Mouse (Mus musculus): ENCODE data around the gene Tpm4. TPM values are rescaled to one million over a fixed set of nuclear protein-coding genes. Genes with fewer than 3 reads are reported as not detected.

Tpm4 gene
- polyA plus RNA-seq, 1 experiment from 2014 or later: 330 TPM

GRCm38 (mm10) chr8:72160707-72161697 is 26.2 kb downstream of the Tpm4 start, which contains the start of gene Rab8a:
TSS of gene Rab8a (plus strand) at chr8:72161200.
- ATAC-seq (replicated peaks; ENCODE audit: insufficient number of reproducible peaks, insufficient read depth, low FRiP score, low read depth): peak; percentile 98
- Histone ChIP-seq H3K4me3 (peak within 1 kb of the TSS; percentile 73), H3K4me2 (peak within 1 kb of the TSS; percentile 85), H3K27ac (peak within 1 kb of the TSS; percentile 81), H3K9ac (peak within 1 kb of the TSS; percentile 81), H3K27me3 (no peaks in the 10 kb centered on the region), H3K36me3 (peaks cover 9% of the 10 kb centered on the region; the same call in 1 of the 2 replicates), H3K4me1 (replicated peaks) (peaks cover 24% of the 10 kb centered on the region), H3K9me3 (replicated peaks) (no peaks in the 10 kb centered on the region)
- under 1% methylated on average over 82 of the region's 82 CpGs for WGBS

GRCm38 (mm10) chr8:72162821-72163220 is 28.0 kb downstream of the Tpm4 start:
- no peak for ATAC-seq (replicated peaks; ENCODE audit: insufficient number of reproducible peaks, insufficient read depth, low FRiP score, low read depth)
- H3K4me3 ChIP-seq: no peak overlapping the region
- no peaks in the 10 kb centered on the region for H3K9me3 ChIP-seq (replicated peaks)
- H3K4me1 ChIP-seq (replicated peaks): peaks cover 29% of the 10 kb centered on the region
- H3K27ac ChIP-seq: no peak overlapping the region
- H3K4me2 ChIP-seq: peak overlapping the region; percentile 85
- no peaks in the 10 kb centered on the region for H3K27me3 ChIP-seq
- H3K36me3 ChIP-seq: peaks cover 9% of the 10 kb centered on the region; the same call in 1 of the 2 replicates
- H3K9ac ChIP-seq: no peak overlapping the region

DNA sequence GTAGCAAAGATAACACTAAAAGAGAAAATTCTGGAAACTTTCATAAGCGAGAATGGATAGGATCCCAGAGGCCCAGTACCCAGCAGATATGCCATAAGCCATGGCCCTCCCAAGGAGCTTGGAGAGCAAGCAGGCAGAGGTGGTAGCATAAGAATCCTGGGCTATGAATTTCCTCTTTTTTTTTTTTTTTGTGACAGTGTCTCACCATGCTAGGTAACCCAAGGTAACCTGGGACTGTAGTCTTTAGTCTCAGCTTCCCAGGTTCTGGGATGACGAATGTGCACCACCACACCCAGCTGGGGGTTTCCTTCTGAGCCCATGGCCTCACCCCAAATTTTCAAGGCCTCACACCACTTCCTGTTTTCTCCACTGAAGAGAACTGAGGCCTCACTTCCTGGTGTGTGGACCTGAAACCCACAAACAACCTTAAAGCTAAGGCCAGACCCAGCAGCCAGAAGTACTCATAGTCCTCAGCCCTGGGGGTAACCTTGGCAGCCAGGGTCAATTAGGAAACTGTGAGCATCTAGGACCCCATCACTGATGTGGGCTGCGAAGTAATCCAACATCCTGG is 34.4 kb downstream of the Tpm4 start:
- H3K4me1 ChIP-seq (replicated peaks): peaks cover 5% of the 10 kb centered on the region; the same call in 1 of the 2 replicates
- no peaks in the 10 kb centered on the region for H3K27me3 ChIP-seq
- no peak overlapping the region for H3K9ac ChIP-seq
- WGBS: 85% methylated on average over 3 of the region's 3 CpGs
- H3K9me3 ChIP-seq (replicated peaks): no peaks in the 10 kb centered on the region
- ATAC-seq (replicated peaks; ENCODE audit: insufficient number of reproducible peaks, insufficient read depth, low FRiP score, low read depth): no peak
- no peak overlapping the region for H3K27ac ChIP-seq
- H3K36me3 ChIP-seq: peaks cover 65% of the 10 kb centered on the region
- H3K4me2 ChIP-seq: no peak overlapping the region
- H3K4me3 ChIP-seq: no peak overlapping the region

DNA sequence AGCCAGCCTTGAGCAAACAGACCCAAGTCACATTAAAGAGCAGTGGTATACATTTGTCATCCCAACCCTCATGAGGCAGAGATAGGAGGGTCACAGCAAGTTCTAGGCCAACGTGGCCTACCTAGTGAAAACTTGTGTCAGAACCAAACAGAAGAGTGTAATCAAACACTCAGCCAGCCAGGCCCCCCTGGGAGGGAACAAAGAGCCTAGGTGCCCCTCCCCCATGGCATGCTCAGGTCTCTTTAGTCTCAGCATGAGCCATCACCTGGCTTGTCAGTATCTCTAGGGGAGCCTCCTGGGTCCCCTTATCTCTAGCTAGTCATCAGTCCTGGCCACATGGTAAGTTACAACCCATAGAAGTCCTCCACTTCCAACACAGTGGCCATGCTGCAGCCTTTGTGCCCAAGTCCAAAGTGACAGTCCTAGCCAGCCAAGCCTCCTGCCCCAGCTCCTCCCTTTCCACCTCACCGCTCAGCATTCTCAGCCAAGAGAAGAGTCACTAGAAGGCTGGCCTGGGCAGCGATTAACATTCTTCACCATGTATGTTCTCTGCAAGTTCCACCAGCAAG is 35.0 kb downstream of the Tpm4 start:
- Histone ChIP-seq H3K27ac (no peak overlapping the region), H3K9ac (no peak overlapping the region), H3K36me3 (peaks cover 64% of the 10 kb centered on the region), H3K4me2 (no peak overlapping the region), H3K27me3 (no peaks in the 10 kb centered on the region), H3K4me1 (replicated peaks) (peaks cover 5% of the 10 kb centered on the region; the same call in 1 of the 2 replicates), H3K9me3 (replicated peaks) (no peaks in the 10 kb centered on the region), H3K4me3 (no peak overlapping the region)
- no peak for ATAC-seq (replicated peaks; ENCODE audit: insufficient number of reproducible peaks, insufficient read depth, low FRiP score, low read depth)
- WGBS: 73% methylated on average over 3 of the region's 3 CpGs

DNA sequence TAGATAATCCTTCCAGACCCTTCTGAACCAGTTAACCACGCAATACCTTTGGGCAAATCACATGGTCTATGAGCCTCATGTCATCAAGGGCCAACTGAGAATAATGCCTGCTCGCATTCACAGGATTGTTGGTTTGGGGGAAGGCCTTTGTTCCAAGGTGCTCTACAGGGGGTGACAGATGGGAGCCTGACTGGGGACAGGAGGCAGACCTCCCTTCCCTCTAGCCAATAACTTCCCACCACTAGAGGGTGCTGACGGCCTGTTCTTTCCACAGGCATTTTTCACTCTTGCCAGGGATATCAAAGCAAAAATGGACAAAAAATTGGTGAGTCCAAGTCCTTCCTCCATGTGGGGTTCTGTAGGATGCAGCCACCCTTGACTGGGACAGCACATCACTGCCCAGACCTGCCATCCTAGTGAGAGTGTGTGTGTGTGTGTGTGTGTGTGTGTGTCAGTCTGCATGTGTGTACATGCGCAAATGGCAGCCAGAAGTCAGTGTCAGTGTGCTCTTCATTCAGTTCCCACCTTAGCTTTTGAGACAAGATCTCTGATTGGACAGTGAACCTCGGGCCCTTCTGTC is 42.7 kb downstream of the Tpm4 start:
- Histone ChIP-seq H3K9ac (no peak overlapping the region), H3K27ac (no peak overlapping the region), H3K27me3 (no peaks in the 10 kb centered on the region), H3K4me1 (replicated peaks) (no peaks in the 10 kb centered on the region), H3K9me3 (replicated peaks) (no peaks in the 10 kb centered on the region), H3K4me2 (no peak overlapping the region), H3K4me3 (no peak overlapping the region), H3K36me3 (peaks cover 77% of the 10 kb centered on the region)
- ATAC-seq (replicated peaks; ENCODE audit: insufficient number of reproducible peaks, insufficient read depth, low FRiP score, low read depth): 0 out of 2 replicates have a peak, but pooled peaks have one; percentile 37
- WGBS: 58% methylated on average over 5 of the region's 5 CpGs

DNA sequence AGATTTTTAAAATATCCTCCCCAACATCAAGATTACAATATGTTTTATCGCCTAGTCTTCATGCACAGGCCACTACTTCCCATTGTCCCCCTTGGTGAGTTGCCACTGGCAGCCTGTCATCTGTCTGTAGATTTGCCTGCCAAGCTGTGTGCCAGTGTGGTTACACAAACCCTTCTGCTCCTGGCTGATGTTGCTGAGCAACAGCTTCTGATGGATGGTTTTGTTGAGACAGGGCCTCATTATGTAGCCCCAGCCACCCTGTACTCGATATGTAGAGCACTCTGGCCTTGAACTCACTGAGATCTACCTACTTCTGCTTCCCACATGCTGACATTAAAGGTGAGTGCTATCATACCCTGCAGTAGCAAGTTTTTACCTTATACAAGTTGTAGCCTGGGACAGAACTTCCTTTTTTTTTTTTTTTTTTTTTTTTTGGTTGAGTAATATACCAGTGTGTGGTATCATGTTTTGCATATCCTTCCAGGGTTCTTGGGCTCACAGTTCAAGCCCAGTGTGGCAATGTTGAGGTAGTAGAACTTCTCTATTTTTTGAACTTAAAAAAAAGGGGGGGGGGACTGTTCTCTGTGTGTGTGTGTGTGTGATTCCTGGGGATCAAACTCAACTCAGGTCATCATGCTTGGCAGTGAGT is 48.9 kb downstream of the Tpm4 start:
- no peaks in the 10 kb centered on the region for H3K27me3 ChIP-seq
- H3K4me1 ChIP-seq (replicated peaks): no peaks in the 10 kb centered on the region
- no peak overlapping the region for H3K4me2 ChIP-seq
- 83% methylated on average over 2 of the region's 2 CpGs for WGBS
- no peaks in the 10 kb centered on the region for H3K9me3 ChIP-seq (replicated peaks)
- H3K4me3 ChIP-seq: no peak overlapping the region
- H3K9ac ChIP-seq: no peak overlapping the region
- H3K27ac ChIP-seq: no peak overlapping the region
- ATAC-seq (replicated peaks; ENCODE audit: insufficient number of reproducible peaks, insufficient read depth, low FRiP score, low read depth): no peak
- H3K36me3 ChIP-seq: peaks cover 29% of the 10 kb centered on the region

DNA sequence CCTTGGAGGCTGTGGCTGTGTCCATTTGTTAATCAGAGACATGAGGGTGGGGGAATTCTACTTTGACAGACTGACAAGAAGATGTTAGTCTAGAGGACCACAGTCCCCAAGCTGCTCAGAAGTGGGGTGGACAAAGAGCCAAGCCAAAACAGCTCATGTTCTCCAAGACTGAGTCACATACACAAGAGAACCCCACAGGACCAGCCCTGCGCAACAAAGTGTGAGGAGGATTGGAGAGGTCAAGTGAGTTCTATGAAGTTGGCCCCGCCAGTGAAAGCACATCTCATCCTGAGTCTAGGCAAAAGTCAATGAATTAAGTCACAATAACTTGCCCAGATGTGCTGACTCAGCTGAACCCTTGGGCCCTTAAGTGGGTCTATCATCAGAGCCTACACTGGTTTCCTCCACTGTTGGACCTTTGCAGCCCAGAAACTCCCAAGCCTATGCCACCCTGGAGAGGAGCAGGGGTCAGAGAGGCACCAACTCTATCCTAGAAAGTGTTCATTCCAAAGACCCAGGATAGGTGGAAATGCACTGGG is 53.1 kb downstream of the Tpm4 start:
- H3K27ac ChIP-seq: no peak overlapping the region
- WGBS: 81% methylated on average over 2 of the region's 2 CpGs
- no peaks in the 10 kb centered on the region for H3K27me3 ChIP-seq
- H3K4me2 ChIP-seq: no peak overlapping the region
- no peaks in the 10 kb centered on the region for H3K9me3 ChIP-seq (replicated peaks)
- H3K4me3 ChIP-seq: no peak overlapping the region
- ATAC-seq (replicated peaks; ENCODE audit: insufficient number of reproducible peaks, insufficient read depth, low FRiP score, low read depth): no peak
- H3K4me1 ChIP-seq (replicated peaks): no peaks in the 10 kb centered on the region
- no peak overlapping the region for H3K9ac ChIP-seq
- H3K36me3 ChIP-seq: no peaks in the 10 kb centered on the region

- Histone ChIP-seq H3K36me3 (no peaks in the 10 kb centered on the region), H3K9ac (no peak within 1 kb of the TSS), H3K4me2 (no peak within 1 kb of the TSS), H3K27ac (no peak within 1 kb of the TSS), H3K9me3 (replicated peaks) (no peaks in the 10 kb centered on the region), H3K4me1 (replicated peaks) (no peaks in the 10 kb centered on the region), H3K4me3 (no peak within 1 kb of the TSS), H3K27me3 (no peaks in the 10 kb centered on the region)
- ATAC-seq (replicated peaks; ENCODE audit: insufficient number of reproducible peaks, insufficient read depth, low FRiP score, low read depth): no peak
- 55% methylated on average over 12 of the region's 12 CpGs for WGBS
Observed at GRCm38 (mm10) chr8:72189417-72190214, 54.8 kb downstream of the Tpm4 start, which contains the start of gene Hsh2d. TSS of gene Hsh2d (plus strand) at chr8:72189638.

DNA sequence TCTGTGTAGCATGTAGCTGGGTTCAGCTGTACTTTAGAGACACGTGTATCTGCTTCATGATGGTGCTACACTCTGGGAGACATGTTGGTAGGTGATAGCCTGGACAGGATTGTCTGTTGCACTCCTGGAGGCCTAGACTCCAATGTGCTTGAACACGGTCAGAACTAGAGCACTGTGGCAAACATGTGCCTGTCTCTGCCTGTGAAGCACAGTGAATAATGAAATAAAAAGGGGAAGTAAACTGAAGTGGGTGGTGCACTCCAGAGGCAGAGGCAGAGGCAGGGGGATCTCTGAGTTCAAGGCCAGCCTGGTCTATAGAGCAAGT is 55.4 kb downstream of the Tpm4 start:
- Histone ChIP-seq H3K27me3 (no peaks in the 10 kb centered on the region), H3K27ac (no peak overlapping the region), H3K36me3 (no peaks in the 10 kb centered on the region), H3K9me3 (replicated peaks) (no peaks in the 10 kb centered on the region), H3K9ac (no peak overlapping the region), H3K4me2 (no peak overlapping the region), H3K4me3 (no peak overlapping the region), H3K4me1 (replicated peaks) (no peaks in the 10 kb centered on the region)
- no peak for ATAC-seq (replicated peaks; ENCODE audit: insufficient number of reproducible peaks, insufficient read depth, low FRiP score, low read depth)
- 67% methylated on average over 2 of the region's 2 CpGs for WGBS

DNA sequence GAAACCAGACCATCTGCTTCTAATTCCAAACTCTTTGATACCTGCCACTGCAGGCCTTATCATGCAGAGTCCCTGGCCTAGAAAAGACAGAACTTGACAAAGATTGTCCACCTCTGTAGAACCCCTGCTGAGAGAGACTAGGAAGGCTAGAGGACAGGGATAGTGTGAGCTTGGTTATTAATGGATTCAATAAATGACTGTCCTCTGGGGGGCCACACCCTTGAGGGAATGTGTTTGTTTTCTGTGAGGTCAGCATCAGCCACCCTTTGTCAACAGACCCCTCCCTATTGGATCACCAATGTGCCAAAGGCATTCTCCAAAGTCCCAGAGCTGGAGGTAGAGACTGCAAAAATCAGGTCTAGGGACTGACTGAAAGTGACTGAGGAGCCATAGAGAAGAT is 57.3 kb downstream of the Tpm4 start:
- Histone ChIP-seq H3K27me3 (no peaks in the 10 kb centered on the region), H3K4me2 (no peak overlapping the region), H3K27ac (no peak overlapping the region), H3K4me1 (replicated peaks) (no peaks in the 10 kb centered on the region), H3K4me3 (no peak overlapping the region), H3K9me3 (replicated peaks) (no peaks in the 10 kb centered on the region), H3K36me3 (no peaks in the 10 kb centered on the region), H3K9ac (no peak overlapping the region)
- ATAC-seq (replicated peaks; ENCODE audit: insufficient number of reproducible peaks, insufficient read depth, low FRiP score, low read depth): no peak

Measured in heart, embryonic 15.5 days (tissue).